Mouse (Mus musculus) CH12.LX (cell line): Measurements from ENCODE around the gene Prdx2.

ENCODE experiments used
- CTCF ChIP-seq, 2 experiments: IDR thresholded peaks in 1 of 2; conservative IDR thresholded peaks in 1 of 2; 2 replicates each; pipeline ENCODE4 v1.5.1; 2011 to 2012; ENCODE audit warnings: low read depth in 2 of 2, low read length in 2 of 2, improper control_type of control experiment in 1 of 2, inconsistent platforms in 1 of 2, mild to moderate bottlenecking in 1 of 2, moderate library complexity in 1 of 2
- EP300 ChIP-seq: IDR thresholded peaks from 2 replicates; pipeline ENCODE4 v1.6.1; 2011; ENCODE audit warnings: low read length, improper control_type of control experiment
- MYC ChIP-seq: IDR thresholded peaks from 2 replicates; pipeline ENCODE4 v1.6.1; 2011; ENCODE audit warnings: low read depth, mild to moderate bottlenecking, improper control_type of control experiment, low read length
- SIN3A ChIP-seq: IDR thresholded peaks from 2 replicates; pipeline ENCODE4 v1.6.1; 2012; ENCODE audit warnings: low read length, improper control_type of control experiment, inconsistent platforms
- UBTF ChIP-seq: IDR thresholded peaks from 2 replicates; pipeline ENCODE4 v1.6.1; 2012; ENCODE audit warnings: low read depth, mild to moderate bottlenecking, inconsistent platforms, low read length, improper control_type of control experiment, moderate library complexity

GRCm38 (mm10) chr8:84996978-84997377 is 27.6 kb downstream of the Prdx2 start:
- TF ChIP-seq UBTF: no peak
- no peak for TF ChIP-seq CTCF (conservative IDR thresholded peaks at IDR 0.05 in 1 of 2, IDR thresholded peaks at IDR 0.05 in 1 of 2; ENCODE audit: low read depth in 2 of 2, low read length in 2 of 2)
- no peak for TF ChIP-seq EP300
- no peak for TF ChIP-seq SIN3A
- TF ChIP-seq MYC: no peak
